Mouse (Mus musculus) neural tube, embryonic 14.5 days (tissue): Measurements from ENCODE around the gene Rpsa. TPM values are rescaled to one million over a fixed set of nuclear protein-coding genes. Genes with fewer than 3 reads are reported as not detected.
"Not testable (repeated sequence)": the region's sequence is repeated elsewhere in the genome, so short reads cannot be mapped to it uniquely, and the experiment has no call there.

Source experiments
- ATAC-seq: fragments of 200-750 bp; cut with Nextera tagmentation; 2 replicates; pipeline ENCODE4 v1.8.0; 2017; ENCODE audit warnings: low read depth, mild to moderate bottlenecking, moderate TSS enrichment, moderate library complexity
- H3K27ac ChIP-seq: fragments of 300-500 bp; sonication (generic); 2 replicates; pipeline ENCODE4 v1.5.1; 2014; ENCODE audit warnings: low read depth, mild to moderate bottlenecking, control low read depth, low read length, moderate library complexity, mixed read lengths
- H3K27me3 ChIP-seq: fragments of 300-500 bp; sonication (generic); 2 replicates; pipeline ENCODE4 v1.6.1; 2014; ENCODE audit warnings: low read length; ENCODE audit not compliant: control insufficient read depth, insufficient read depth
- H3K36me3 ChIP-seq: fragments of 300-500 bp; sonication (generic); 2 replicates; pipeline ENCODE4 v1.6.1; 2014; ENCODE audit warnings: low read length, mixed read lengths; ENCODE audit not compliant: control insufficient read depth, insufficient read depth
- H3K4me1 ChIP-seq: fragments of 300-500 bp; sonication (generic); 2 replicates; pipeline ENCODE4 v1.6.1; 2014; ENCODE audit warnings: low read length; ENCODE audit not compliant: control insufficient read depth, insufficient read depth
- H3K4me2 ChIP-seq: fragments of 300-500 bp; sonication (generic); 2 replicates; pipeline ENCODE4 v1.6.1; 2014; ENCODE audit warnings: mild to moderate bottlenecking, low read depth, low read length, control low read depth
- H3K4me3 ChIP-seq: fragments of 300-500 bp; sonication (generic); 2 replicates; pipeline ENCODE4 v1.5.1; 2014; ENCODE audit warnings: low read depth, low read length, control low read depth, mixed read lengths
- H3K9ac ChIP-seq: fragments of 300-500 bp; sonication (generic); replicated peaks from 2 replicates; pipeline ENCODE4 v1.6.1; 2014; ENCODE audit warnings: low read depth, mild to moderate bottlenecking, control low read depth, low read length, mixed read lengths
- H3K9me3 ChIP-seq: fragments of 300-500 bp; sonication (generic); 2 replicates; pipeline ENCODE4 v1.6.1; 2016; ENCODE audit warnings: low read length; ENCODE audit not compliant: control insufficient read depth
- WGBS: fragments of 180-500 bp; shearing (Covaris S2); extraction: QIAGEN DNeasy Blood & Tissue Kit; methylation state at CpG from one replicate; pipeline ENCODE4 v1.1.7; 2014; 5-methylcytosine and 5-hydroxymethylcytosine counted together
- polyA plus RNA-seq: library from polyadenylated mRNA; unstranded; fragments of >200 nt; fragmentation: Nextera tagmentation; extraction: Ambion mirVana; gene quantifications from 2 replicates; pipeline ENCODE4 v1.2.1, GENCODE M21; 2014

Rpsa gene
- polyA plus RNA-seq, 1 experiment from 2014 or later = 1,113 TPM

- ATAC-seq = no peak
- Histone ChIP-seq H3K36me3 (no peaks in the 10 kb centered on the region), H3K27me3 (no peaks in the 10 kb centered on the region), H3K4me1 (no peaks in the 10 kb centered on the region), H3K9ac (no peak overlapping the region), H3K4me3 (no peak overlapping the region), H3K9me3 (no peaks in the 10 kb centered on the region), H3K4me2 (no peak overlapping the region), H3K27ac (no peak overlapping the region)
- WGBS = 83% methylated on average over 7 of the region's 7 CpGs
Measured at GRCm38 (mm10) chr9:120089125-120089524, 38.4 kb upstream of the Rpsa start.

GRCm38 (mm10) chr9:120091086-120091485 lies 36.4 kb upstream of the Rpsa start:
- Histone ChIP-seq H3K4me2 (no peak overlapping the region), H3K4me3 (no peak overlapping the region), H3K9ac (no peak overlapping the region), H3K27me3 (no peaks in the 10 kb centered on the region), H3K9me3 (no peaks in the 10 kb centered on the region), H3K27ac (no peak overlapping the region), H3K36me3 (no peaks in the 10 kb centered on the region), H3K4me1 (no peaks in the 10 kb centered on the region)
- WGBS = 91% methylated on average over 10 of the region's 10 CpGs
- no peak for ATAC-seq

- no peak within 1 kb of the TSS for H3K9ac ChIP-seq
- no peaks in the 10 kb centered on the region for H3K27me3 ChIP-seq
- no peaks in the 10 kb centered on the region for H3K4me1 ChIP-seq
- no peak within 1 kb of the TSS for H3K27ac ChIP-seq
- no peak for ATAC-seq
- H3K4me3 ChIP-seq = no peak within 1 kb of the TSS
- H3K9me3 ChIP-seq = no peaks in the 10 kb centered on the region
- no peak within 1 kb of the TSS for H3K4me2 ChIP-seq
- 85% methylated on average over 5 of the region's 5 CpGs for WGBS
- no peaks in the 10 kb centered on the region for H3K36me3 ChIP-seq
Measured at GRCm38 (mm10) chr9:120091696-120092238, 35.7 kb upstream of the Rpsa start, which contains the start of gene Ccr8. Gene Ccr8, plus strand, starts transcription at chr9:120092114.

- no peak for ATAC-seq
Measured at GRCm38 (mm10) chr9:120093701-120094100, 33.8 kb upstream of the Rpsa start.

GRCm38 (mm10) chr9:120095886-120096285 lies 31.6 kb upstream of the Rpsa start:
- ATAC-seq = no peak
- Histone ChIP-seq H3K4me1 (no peaks in the 10 kb centered on the region), H3K9me3 (no peaks in the 10 kb centered on the region), H3K4me3 (no peak overlapping the region), H3K27ac (no peak overlapping the region), H3K4me2 (no peak overlapping the region), H3K9ac (no peak overlapping the region), H3K27me3 (no peaks in the 10 kb centered on the region), H3K36me3 (no peaks in the 10 kb centered on the region)
- WGBS = 77% methylated on average over 7 of the region's 7 CpGs

More at GRCm38 (mm10) chr9:120093701-120094100, 33.8 kb upstream of the Rpsa start:
- no peaks in the 10 kb centered on the region for H3K9me3 ChIP-seq
- WGBS = 89% methylated on average over 13 of the region's 13 CpGs
- no peaks in the 10 kb centered on the region for H3K4me1 ChIP-seq
- H3K4me2 ChIP-seq = no peak overlapping the region
- H3K27ac ChIP-seq = no peak overlapping the region
- H3K4me3 ChIP-seq = no peak overlapping the region
- no peaks in the 10 kb centered on the region for H3K36me3 ChIP-seq
- H3K9ac ChIP-seq = no peak overlapping the region
- H3K27me3 ChIP-seq = no peaks in the 10 kb centered on the region

- H3K9ac ChIP-seq = no peak overlapping the region
Measured at GRCm38 (mm10) chr9:120098682-120099081, 28.8 kb upstream of the Rpsa start.

GRCm38 (mm10) chr9:120099304-120099703 lies 28.2 kb upstream of the Rpsa start:
- H3K4me1 ChIP-seq = no peaks in the 10 kb centered on the region
- no peak overlapping the region for H3K4me2 ChIP-seq
- no peaks in the 10 kb centered on the region for H3K27me3 ChIP-seq
- H3K9ac ChIP-seq = no peak overlapping the region
- H3K9me3 ChIP-seq = no peaks in the 10 kb centered on the region
- ATAC-seq = no peak
- H3K4me3 ChIP-seq = no peak overlapping the region
- WGBS = 92% methylated on average over 8 of the region's 8 CpGs
- H3K27ac ChIP-seq = no peak overlapping the region
- H3K36me3 ChIP-seq = no peaks in the 10 kb centered on the region

More at GRCm38 (mm10) chr9:120098682-120099081, 28.8 kb upstream of the Rpsa start:
- no peaks in the 10 kb centered on the region for H3K4me1 ChIP-seq
- no peaks in the 10 kb centered on the region for H3K36me3 ChIP-seq
- H3K4me3 ChIP-seq = no peak overlapping the region
- no peaks in the 10 kb centered on the region for H3K9me3 ChIP-seq
- WGBS = 26% methylated on average over 7 of the region's 7 CpGs
- no peaks in the 10 kb centered on the region for H3K27me3 ChIP-seq
- H3K27ac ChIP-seq = no peak overlapping the region
- H3K4me2 ChIP-seq = no peak overlapping the region
- ATAC-seq = no peak

- Histone ChIP-seq H3K36me3 (no peaks in the 10 kb centered on the region), H3K27ac (no peak overlapping the region), H3K4me2 (no peak overlapping the region), H3K27me3 (no peaks in the 10 kb centered on the region), H3K9me3 (no peaks in the 10 kb centered on the region), H3K4me3 (no peak overlapping the region), H3K9ac (no peak overlapping the region), H3K4me1 (no peaks in the 10 kb centered on the region)
- WGBS = 100% methylated on average over 2 of the region's 2 CpGs
- ATAC-seq = no peak
Measured at GRCm38 (mm10) chr9:120101165-120101564, 26.3 kb upstream of the Rpsa start.

- H3K9me3 ChIP-seq, H3K9ac ChIP-seq, H3K4me3 ChIP-seq, H3K36me3 ChIP-seq, H3K4me2 ChIP-seq, H3K4me1 ChIP-seq, H3K27me3 ChIP-seq, ATAC-seq, H3K27ac ChIP-seq: not testable (repeated sequence)
- WGBS = 94% methylated on average over 12 of the region's 12 CpGs
Measured at GRCm38 (mm10) chr9:120108953-120109352, 18.5 kb upstream of the Rpsa start.
